Comparison of ENCODE assay signal across 14 mouse cellular contexts in the genomic region with DNA sequence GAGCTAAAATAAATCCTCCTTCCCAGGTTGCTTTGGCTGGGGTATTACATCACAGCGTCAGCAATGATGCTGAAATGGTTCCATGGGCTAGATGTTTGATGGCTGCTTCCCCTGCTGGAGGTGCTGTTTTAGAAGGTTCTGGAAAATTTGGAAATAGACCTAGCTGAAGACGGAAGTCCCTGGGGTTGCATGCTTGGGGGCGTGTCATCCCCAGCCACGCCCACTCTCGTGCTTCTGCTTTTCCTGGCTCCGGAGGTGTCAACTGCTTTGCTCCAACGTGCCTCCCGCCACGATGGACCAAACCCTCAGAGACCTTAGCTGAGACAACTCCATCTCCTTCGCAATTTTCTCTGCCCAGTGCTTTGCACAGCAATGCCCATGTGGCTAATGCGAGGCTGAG. TPM values are rescaled to one million over a fixed set of nuclear protein-coding genes. Genes with fewer than 3 reads are reported as not detected.
"Had no signal": no experiment of that assay in that cellular context is flagged by ENCODE, and none has a peak within 500 bp of the region (broad histone marks: within the 10 kb centered on the region; RNA-seq: fewer than 3 reads in every experiment).

No protein-coding gene starts in this region.

- H3K27me3 ChIP-seq: liver, embryonic 13.5 days; neural tube, embryonic 15.5 days; stomach, embryonic 15.5 days had no signal

- H3K4me3 ChIP-seq: left cerebral cortex, adult 2 months; limb, embryonic 15.5 days; liver, embryonic 13.5 days; midbrain, embryonic 12.5 days; neural tube, embryonic 15.5 days; stomach, embryonic 15.5 days had no signal

- DNase-seq: kidney, adult 18-20 months; kidney, postnatal 25 days; liver, embryonic 13.5 days; lung, adult 18-20 months; lung, postnatal 10 days; lung, postnatal 4 days; thymus, postnatal 4 days had no signal

- H3K36me3 ChIP-seq: limb, embryonic 15.5 days; liver, embryonic 13.5 days; midbrain, embryonic 12.5 days; neural tube, embryonic 15.5 days; stomach, embryonic 15.5 days had no signal

- H3K4me2 ChIP-seq: limb, embryonic 15.5 days; liver, embryonic 13.5 days; midbrain, embryonic 12.5 days; neural tube, embryonic 15.5 days; stomach, embryonic 15.5 days had no signal

- ATAC-seq: midbrain, embryonic 16.5 days had no signal

RNA-seq across cellular contexts. Expression of a gene that starts 39.6 kb away (rescaled TPM):
- total RNA-seq: megakaryocyte-erythroid progenitor cell, adult 5-6 weeks had no signal
